Mouse (Mus musculus): ENCODE results near the gene Mov10l1.

- TF ChIP-seq CTCF (IDR thresholded peaks at IDR 0.05; ENCODE audit: low read depth, low read length) (no peak), GATA2 (IDR thresholded peaks at IDR 0.05; ENCODE audit: borderline replicate concordance, low read depth, low read length) (no peak)
Observed at GRCm38 (mm10) chr15:89092181-89092580, 109.5 kb downstream of the Mov10l1 start.
